Mouse (Mus musculus) kidney, embryonic 16.5 days (tissue): Measurements from ENCODE around the gene Tmem44. TPM values are rescaled to one million over a fixed set of nuclear protein-coding genes. Genes with fewer than 3 reads are reported as not detected.

Experiments
- polyA plus RNA-seq: library from polyadenylated mRNA; unstranded; fragments of >200 nt; fragmentation: Nextera tagmentation; extraction: Ambion mirVana; gene quantifications from 2 replicates; pipeline ENCODE4 v1.2.1, GENCODE M21; 2015

The Tmem44 gene
- polyA plus RNA-seq, 1 experiment from 2014 or later, result 16.8 TPM

Other genes starting within 250 kb of the Tmem44 start
- gene Gp5, start 240.1 kb downstream of the Tmem44 start, polyA plus RNA-seq, result 0.41 and 0.58 TPM in 2 replicates
- 8.4 and 11.7 TPM in 2 replicates for gene Atp13a3, start 144.9 kb downstream of the Tmem44 start, polyA plus RNA-seq
- 62.2 and 69.0 TPM in 2 replicates for gene Lsg1, start 36.8 kb upstream of the Tmem44 start, polyA plus RNA-seq
- gene Fam43a, start 48.9 kb upstream of the Tmem44 start, polyA plus RNA-seq, result 25.2 and 26.0 TPM in 2 replicates